Mouse (Mus musculus) cerebellum, adult 18-20 months (tissue): ENCODE data around the gene Noc3l.

Source experiments
- DNase-seq, 2 experiments: peaks; one replicate each; pipeline ENCODE4 v3.0.0; 2021

Noc3l gene

DNA sequence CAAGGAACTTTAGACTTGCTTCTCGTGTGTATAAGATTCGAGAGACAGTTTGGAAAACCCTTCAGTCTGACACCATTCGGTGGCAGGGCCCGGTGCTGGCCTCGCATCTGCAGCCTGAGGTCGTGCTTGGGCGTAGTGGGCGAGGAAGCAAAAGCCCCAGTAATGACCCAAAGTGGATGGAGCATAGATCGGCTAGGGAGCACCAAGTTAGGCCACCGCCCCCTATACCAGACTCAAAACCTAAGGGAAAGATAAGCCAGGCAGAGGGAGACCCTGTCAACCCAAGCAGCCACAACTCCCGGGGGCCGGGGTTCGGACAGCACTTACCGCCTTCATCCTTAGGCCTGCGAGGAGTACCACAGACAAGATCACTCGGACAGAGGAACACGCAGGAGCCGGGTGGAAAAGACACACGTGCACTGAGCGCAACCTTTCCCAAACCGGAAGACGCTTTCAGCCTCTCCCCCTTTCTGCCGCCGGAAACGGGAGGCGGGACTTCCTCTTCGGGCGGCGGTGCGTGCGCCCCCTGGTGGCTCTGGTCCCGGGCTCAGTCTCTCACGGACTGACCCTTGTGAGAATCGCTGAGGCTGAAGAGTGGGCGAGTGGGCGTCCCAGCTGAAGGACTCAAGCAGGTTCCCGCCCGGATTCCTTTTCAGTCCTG lies at the start of gene Noc3l:
TSS of gene Noc3l (minus strand) at position 472 of the 661 bp plus-strand sequence.
- peak; percentile 91 to 97 for DNase-seq

DNA sequence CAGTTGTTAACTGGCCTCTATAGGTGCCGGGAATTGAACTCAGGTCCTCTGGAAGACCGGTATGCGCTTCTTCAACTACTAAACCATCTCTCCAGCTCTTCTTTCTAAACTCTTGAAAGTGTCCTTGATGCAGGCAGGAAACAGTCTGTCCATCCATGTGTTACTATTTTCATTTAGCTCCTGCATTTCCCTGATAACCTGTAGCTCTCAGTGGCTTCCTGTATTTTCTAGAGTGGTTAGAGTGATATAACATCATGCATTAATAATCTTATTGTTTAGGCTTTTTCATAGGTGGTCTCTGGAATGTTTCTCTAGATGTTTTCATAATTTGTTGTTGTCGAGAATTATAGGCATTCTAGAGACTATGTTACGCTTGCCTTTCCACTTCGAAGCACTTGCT lies 43.5 kb upstream of the Noc3l start:
- no peak for DNase-seq

DNA sequence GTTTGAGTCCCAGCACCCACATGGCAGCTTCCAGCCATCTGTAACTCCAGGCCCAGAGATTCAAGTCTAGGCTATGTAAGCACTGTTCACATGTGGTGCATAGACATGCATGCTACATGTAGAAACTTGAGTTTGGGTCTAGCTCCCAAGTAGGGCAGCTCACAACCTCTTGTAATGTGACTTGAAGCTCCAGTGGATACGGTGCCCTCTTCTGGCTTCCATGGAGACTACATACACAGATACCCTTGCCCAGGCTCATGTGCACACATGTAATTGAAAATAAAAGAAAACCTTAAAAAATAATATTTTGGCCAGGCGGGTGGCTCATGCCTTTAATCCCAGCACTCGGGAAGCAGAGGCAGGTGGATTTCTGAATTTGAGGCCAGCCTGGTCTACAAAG lies 39.2 kb upstream of the Noc3l start:
- DNase-seq, result no peak

DNA sequence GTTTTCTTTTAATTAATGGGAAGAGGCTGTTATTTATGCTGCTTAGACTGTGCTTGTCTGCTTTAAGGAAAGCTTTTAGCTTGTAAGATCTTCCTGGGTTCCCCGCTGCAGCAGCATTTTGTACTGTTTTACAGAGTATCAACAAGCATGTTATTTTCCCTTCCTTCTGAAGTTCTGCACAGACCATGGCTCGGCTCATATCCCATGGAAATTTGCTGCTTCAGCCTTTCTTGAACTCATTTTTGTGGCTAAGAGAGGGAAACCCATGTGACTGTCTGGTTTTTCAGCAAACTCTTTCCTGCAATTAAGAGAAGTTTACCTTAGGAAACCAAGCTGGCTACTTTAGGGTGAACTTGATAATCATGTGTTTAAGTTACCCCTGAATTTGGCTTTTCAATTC lies 27.3 kb upstream of the Noc3l start:
- no peak for DNase-seq

DNA sequence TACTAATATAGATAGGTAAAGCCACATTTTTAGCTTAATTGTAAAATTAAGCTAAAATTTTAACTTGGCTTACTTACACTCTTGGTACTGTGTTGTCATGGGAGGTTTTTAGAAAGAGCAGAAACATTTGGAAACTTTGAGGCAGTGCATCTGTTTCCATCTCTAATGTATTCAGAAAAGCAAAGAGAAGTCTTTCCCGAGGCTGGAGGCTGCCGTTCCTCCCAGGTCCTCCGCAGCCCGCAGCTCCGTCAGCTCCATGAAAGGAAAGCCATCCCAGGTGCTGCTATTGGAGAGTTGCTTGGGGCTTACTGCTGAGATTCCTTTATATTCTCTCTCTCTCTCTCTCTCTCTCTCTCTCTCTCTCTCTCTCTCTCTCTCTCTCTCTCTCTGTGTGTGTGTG lies 25.8 kb upstream of the Noc3l start:
- no peak for DNase-seq

DNA sequence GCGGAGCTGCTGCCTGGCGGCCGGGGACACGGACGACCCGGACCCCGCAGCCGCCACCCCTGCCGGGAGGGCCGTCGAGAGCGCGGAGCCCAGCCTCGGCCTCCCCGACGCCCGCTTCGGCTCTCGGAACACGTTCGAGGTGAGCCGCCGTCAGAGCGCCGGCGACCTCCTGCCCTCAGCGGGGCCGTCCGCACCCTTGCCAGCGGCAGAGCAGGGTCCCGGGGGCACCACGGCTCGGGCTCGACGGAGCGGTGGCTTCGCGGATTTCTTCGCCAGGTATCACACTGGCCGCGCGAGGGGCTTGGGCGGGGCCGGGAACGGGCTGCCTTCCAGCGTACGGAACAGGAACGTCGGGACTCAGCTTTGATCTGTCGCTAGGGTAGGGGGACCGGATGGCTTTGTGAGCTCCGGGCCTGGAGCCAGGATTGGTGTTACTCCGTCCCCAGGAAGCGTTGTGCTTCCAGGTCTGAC lies 18.2 kb upstream of the Noc3l start:
- DNase-seq, result peak; percentile 42 to 62

DNA sequence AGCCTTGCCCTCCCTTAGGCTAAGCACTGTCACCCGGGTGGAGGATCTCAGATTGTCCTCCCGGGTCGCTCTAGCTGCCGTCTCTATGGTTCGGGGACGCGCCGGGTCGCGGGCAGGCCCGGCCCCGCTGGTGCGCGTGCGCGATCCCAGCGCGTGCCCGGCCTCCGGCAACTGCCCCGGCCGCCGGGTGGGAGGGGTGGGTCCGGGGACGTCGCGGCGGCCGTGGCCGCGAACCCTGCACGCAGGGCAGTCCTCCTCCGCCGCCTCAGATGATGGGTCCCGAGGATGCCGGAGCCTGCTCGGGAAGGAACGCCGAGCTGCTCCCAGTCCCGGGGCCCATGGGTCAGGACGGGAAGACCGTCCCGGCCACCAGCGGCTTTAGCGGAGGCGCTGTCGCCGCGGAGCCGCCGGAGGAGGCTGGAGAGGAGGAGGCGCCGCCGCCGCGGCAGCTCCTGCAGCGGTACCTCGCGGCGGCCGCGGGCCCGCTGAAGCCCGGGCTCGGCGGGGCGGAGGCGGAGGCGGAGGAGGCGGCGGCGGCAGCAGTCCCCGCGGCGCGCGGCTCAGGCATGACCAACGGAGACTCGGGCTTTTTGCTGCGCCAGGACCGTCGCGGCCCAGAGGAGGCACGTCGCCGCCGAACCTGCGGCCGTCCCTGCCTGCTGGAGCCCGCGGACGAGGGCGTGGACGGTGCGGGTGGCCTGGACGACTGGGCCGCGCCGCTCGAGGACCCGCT lies 17.6 kb upstream of the Noc3l start, which contains the start of gene Tbc1d12:
TSS of gene Tbc1d12 (plus strand) at position 142 of the 733 bp plus-strand sequence.
- DNase-seq, result peak; percentile 93 to 96

DNA sequence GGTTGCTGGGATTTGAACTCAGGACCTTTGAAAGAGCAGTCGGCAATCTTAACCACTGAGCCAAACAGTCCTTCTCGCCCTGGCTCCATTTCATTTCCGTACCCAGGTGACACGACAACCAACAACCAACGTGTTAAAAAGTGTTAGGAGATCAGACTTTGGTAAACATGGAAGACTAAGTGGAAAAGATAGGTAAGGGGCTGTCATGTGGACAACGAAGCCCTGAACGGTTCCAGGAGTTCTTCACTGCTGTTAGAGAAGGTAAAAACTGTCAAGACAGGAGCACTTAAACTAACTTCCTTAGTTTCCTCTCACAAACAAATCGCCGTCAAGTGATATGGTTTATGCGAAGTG lies 17.0 kb upstream of the Noc3l start:
- peak in 1 of 2 experiments; percentile 5 for DNase-seq

DNA sequence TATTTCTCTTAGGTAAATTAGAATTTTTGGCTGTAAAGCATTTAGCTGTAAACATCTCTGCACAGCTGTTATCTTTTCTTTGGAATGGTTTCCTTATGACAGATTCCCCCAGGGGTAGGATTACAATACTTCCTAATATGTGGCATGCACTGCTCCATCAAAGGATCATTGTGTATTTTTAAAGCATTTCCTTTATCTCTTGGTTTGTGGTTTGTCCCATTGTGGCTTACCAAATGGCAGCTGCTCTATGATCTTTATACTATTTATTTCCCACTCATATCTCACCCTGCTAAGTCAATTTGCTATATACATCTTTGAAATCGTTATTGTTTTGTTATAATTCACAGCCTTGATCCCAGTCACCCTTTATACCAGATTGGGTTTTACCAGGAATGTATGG lies 14.2 kb upstream of the Noc3l start:
- no peak for DNase-seq

DNA sequence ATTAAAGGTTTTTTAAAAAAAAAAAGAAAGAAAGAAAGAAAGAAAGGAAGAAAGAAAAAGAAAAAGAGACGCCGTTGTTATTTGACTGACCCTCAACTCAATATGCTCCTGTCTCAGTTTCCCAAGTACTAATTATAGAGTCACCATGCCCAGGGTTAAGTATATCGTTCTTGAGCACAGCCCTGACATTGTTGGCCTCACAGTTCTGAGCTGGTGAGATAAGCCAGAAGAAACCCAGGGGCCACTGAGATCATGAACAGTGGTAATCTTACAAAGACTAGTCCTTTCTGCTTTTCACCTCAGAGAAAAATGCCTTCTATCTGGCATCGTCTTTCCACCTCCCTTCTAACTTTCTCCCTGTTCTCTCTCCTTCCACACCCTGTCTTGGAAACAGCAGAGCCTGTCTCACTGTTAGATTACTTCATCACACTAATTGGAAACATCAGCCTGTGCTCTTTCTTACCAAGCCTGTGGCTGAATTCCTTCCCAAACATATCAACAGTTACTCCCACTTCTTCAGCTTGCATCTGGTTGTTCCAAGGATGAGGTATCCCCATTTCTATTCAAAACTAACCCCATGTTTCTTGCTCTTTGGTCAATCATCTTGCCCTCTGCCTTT lies 1.3 kb upstream of the Noc3l start:
- no peak for DNase-seq

DNA sequence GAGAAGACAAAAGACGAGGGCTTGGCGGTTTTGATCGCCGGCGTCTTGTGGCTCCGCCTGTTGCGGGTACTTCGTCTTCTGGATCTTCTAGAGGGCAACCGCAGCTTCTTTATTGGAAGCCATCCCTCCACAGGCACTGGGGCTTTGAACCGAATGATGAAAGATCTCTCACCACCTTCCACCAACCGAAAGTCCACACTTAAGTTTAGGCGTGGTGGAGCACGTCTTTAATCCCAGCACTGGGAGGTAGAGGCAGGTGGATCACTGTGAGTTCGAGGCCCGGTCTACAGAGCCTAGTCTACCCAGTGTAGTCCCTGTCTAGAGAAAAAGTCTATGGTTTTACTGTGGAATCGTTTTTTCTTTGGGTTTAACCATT lies 378 bp upstream of the Noc3l start:
- no peak for DNase-seq

DNA sequence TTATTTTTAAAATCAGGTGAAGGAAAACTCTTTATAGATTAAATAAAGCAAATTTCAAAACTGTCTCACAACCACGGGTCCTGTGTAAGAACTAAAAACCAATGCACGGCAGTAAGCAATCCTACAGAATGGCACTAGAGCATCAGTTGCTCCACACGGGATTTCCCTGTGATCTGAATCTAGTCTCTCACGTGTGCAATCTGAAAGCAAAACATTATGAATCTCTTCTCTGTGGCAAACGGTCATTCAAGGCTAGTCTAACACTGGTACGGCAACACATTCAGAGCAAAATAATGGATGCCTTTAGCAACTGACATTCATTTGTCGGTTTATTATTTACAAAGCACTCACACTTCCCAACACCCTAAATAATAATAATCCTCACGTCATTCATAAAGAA lies 846 bp downstream of the Noc3l start:
- no peak for DNase-seq

DNA sequence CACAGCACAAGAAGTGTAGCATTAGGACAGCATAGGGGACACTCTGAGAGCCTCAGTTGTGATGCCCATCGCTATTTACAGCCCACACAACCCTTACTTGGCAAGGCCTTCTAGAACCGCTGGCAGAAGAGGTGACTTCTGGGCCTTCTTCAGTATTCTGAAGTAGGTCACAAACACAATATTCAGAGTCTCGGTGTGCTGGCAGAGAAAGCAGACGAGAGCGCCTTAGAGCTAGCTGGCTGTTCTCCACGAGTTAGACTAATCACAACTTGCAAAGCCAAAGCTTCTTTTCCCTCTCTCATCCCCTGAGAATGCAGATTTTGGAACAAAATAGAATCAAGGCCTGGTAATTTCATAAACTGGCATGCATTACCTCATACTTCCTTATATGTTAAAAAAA lies 20.2 kb downstream of the Noc3l start:
- DNase-seq, result peak in 1 of 2 experiments; percentile 9

DNA sequence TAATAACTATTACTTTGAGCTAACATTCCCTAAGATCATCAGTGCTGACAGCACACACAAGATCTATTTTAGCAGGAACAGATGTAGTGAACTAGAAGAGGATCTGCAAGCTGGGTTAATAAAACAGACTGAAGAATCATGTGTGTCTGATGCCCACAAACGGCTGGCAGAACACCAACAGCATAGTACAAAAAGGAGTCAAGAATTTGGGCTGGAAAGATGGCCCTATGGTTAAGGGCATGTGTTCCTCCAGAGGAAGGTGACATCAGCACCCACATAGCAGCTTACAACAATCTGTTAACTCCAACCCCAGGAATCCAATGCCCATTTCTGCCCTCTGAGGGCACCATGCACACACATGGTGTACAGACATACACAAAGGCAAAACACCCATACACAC lies 20.7 kb downstream of the Noc3l start:
- no peak for DNase-seq

DNA sequence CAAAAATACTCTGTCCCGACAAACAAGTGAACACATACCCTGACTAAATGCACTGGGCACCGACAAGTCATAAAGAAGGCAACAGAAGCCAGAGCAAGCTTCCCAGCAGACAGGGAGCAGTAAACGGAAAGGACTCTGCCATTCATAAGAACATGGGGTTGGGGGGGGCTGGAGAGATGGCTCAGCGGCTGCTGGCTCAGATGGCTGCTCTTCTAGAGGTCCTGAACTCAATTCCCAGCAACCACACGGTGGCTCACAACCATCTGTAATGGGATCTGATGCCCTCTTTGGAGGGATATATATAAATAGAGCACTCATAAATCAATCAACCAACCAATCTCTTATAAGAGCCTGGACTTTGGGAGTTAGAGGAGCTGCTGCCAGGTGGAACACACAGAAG lies 22.5 kb downstream of the Noc3l start:
- no peak for DNase-seq

DNA sequence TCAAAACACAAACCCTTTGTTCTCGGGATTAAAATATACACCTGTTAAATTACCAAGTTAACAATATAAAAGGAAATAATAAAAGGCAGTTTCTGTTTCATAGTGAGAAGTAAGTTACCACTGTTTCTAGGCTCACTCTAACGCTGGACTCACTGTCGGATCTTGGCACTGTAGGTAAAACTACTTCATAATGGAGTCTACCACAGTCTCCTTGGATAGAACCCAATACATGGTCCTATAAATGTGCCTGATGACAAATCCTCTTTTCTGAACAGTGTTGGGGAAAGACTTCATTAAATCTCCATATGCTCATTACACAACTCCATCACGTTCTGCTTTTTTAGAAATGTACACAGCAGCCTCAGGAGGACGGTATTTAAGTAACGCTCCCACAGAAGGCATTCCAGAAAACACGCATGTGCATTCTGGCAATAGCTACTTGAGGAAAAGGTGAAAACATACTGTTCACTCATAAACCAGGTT lies 25.4 kb downstream of the Noc3l start:
- DNase-seq, result no peak

DNA sequence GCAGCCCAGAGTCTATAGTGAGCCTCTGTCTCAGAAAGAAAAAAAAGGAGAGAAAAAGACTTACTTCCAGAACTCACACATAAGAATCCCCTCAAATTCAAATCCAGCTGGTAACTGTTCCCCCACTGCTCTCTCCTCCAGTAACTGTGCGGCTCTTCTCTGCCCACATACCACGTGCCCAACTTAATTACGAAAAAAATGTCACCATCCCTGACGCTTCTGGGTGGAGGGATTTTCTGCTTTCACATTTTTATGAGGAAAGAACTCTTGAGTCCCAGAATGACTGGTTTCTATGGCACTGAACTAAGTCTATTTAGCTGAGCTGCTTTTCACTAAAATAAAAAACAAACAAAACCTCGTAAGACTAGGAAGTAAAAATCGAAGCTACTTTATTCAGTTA lies 31.3 kb downstream of the Noc3l start:
- DNase-seq, result no peak

DNA sequence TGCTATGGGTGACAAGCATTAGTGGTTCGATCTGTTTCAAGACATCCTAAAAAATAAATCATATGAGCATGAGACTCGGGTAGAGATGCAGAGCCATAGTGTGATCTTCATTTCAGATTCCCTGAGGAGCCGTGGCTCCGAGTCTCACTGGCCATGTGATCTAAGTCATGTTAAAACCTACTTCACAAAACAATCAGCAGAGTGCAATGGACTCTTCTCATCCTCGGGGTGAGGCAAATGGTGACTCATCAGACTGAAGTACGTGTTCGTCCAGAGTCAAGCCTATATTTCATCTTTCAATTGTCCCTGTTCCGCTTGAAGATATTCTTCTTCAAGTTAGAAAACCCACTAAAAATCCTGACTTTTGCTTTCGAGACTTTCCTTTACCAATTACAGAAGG lies 35.5 kb downstream of the Noc3l start:
- no peak for DNase-seq

DNA sequence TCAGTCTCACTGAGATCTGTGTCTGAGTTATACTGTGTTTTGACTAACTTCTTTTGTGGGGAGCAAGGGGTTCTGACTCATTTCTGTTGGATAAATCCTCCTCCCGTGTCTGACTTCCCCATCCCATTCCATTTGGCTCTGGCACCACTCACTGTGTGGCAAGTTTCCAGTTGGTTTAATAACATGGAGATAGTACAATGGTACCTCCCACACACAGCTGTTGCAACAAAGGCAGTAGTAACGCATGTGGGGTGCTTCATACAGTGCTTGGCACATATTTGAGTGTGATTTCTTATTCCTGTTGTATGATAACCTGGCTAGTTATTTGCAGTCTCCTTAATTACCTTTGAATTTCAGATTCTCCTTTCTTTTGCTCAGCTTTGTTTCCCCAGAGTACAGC lies 40.2 kb downstream of the Noc3l start:
- DNase-seq, result no peak

DNA sequence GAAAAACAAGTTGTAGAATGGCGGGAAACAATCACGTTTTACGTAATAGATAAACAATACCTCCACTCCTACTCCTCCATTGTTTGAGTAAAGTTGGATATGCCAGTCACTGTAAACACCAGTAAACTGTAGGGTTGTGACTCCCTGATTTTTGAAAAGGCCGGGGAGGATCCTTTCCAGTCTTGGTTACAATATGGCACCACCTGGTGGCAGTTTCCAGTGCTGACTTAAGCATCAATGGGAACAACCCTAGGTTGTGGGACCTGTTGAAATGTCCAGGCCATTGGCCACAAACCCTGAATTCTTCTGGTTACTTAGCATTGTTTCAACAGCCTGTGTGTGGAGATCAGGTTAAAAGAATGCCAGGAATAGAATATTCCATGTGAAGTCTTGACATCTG lies 43.5 kb downstream of the Noc3l start:
- peak; percentile 7 to 26 for DNase-seq

DNA sequence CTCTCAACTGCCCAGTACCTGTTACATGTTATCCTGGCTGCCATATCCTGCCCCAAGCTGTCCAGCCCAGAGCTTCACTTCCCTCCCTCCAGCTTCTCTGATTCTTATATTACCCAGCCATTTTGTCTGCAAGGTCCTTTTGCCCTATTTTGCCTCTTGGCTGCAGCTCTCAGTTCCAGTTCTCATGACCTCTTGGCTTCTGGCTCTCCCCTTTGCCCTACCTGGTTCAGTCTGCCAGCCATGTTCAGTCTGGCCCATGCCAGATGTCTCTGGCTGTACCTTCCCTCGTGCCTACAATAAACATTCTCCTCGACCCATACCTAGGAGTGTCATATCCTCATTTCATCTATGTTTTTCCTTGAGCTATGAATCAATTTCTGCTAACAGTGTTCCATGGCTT lies 52.7 kb downstream of the Noc3l start:
- DNase-seq, result no peak

DNA sequence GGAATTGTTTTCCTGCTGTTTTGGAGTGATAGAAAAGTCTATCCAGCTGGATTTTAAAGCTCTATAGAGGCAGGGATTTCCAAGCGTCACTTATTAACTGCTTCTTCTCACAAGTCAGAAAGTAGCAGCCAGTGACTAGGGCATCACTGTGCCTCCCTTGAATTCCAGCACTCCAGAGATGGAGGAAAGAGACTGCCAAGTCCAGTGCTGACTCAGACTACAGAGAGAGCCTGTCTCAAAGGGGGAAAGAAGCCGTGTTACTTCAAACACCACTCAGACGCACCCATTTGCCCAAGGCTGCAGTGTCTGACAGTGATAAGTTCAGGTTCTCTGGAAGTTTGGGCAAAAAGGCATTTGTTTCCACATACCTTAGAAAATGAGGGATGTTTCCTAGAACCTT lies 58.6 kb downstream of the Noc3l start:
- DNase-seq, result no peak

DNA sequence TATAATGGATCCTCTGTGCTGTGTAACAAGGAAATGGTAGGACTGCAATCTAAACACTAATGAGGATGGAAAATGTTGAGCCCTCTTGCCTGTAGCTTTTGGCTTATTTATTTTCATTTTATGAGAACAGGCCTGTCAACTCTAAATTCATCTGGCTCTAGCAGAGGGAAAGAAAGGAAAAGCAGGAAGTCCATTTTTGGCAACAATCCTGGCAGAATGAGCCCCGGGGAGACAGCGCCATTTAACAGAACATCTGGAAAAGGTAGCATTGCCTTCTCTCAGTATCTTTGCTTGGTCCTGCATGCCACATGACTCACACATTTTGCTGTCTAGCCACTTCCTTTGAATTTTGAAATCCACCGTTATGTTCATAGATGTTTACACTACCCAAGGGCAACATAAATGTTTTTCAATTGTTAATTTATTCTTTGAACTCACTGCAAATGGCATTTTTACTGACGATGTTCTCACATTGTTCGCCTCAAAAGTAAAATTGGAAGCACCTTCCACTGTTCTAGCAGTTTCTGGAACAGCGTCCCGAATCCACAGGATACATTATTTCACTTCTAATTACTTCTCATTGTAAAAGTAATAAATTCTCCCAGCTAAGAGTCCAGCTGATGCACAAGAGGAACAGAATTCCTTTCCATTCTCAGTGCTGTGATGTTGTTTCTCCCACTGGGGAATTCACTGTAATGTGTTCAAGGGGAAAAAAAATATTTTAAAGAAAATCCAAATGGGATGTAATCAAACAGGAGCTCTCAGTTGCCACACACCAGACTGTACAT lies 60.2 kb downstream of the Noc3l start:
- no peak for DNase-seq
